ENCODE assay signal across 7 mouse cellular contexts in genomic region chr2:69428116-69428515, GRCm38 (mm10). TPM values are rescaled to one million over a fixed set of nuclear protein-coding genes. Genes with fewer than 3 reads are reported as not detected.
DNase-seq lines count a peak whose midpoint lies in the region; ATAC-seq lines count a peak whose summit lies in the region.

No protein-coding gene starts in this region.

- no peaks in the 10 kb centered on the region for H3K4me1 ChIP-seq in forebrain, embryonic 14.5 days (ENCODE audit: control insufficient read depth, insufficient read depth, low read length)
- H3K4me1 ChIP-seq in intestine, embryonic 15.5 days (replicated peaks), result no peaks in the 10 kb centered on the region
- H3K4me1 ChIP-seq in midbrain, embryonic 11.5 days (ENCODE audit: control insufficient read depth, insufficient read depth, low read length), result no peaks in the 10 kb centered on the region

- H3K27me3 ChIP-seq in forebrain, embryonic 14.5 days (replicated peaks; ENCODE audit: control insufficient read depth, insufficient read depth, low read length), result no peaks in the 10 kb centered on the region
- H3K27me3 ChIP-seq in intestine, embryonic 15.5 days (replicated peaks), result no peaks in the 10 kb centered on the region
- no peaks in the 10 kb centered on the region for H3K27me3 ChIP-seq in midbrain, embryonic 11.5 days (ENCODE audit: control insufficient read depth, insufficient read depth, low read length)

- no peaks in the 10 kb centered on the region for H3K36me3 ChIP-seq in forebrain, embryonic 14.5 days (ENCODE audit: control insufficient read depth, insufficient read depth, low read length)
- no peaks in the 10 kb centered on the region for H3K36me3 ChIP-seq in intestine, embryonic 15.5 days
- no peaks in the 10 kb centered on the region for H3K36me3 ChIP-seq in midbrain, embryonic 11.5 days (ENCODE audit: control insufficient read depth, insufficient read depth, low read length)

- peak; percentile 90 for DNase-seq in NIH3T3 (ENCODE audit: low read depth)
- peak; percentile 31 for DNase-seq in c-Kit-positive CD71-positive TER-119-positive erythroid progenitor cells, embryonic 14.5 days (ENCODE audit: low spot score)
- peak; percentile 81 for DNase-seq in forebrain, embryonic 14.5 days (ENCODE audit: low spot score)
- peak; percentile 19 to 20 for DNase-seq in left cerebral cortex, adult 8-10 months (ENCODE audit: low spot score in 2 of 2)
- DNase-seq in midbrain, embryonic 11.5 days (ENCODE audit: low spot score, missing footprints), result peak; percentile 97
- peak; percentile 29 to 54 for DNase-seq in right cerebral cortex, postnatal 36 days (ENCODE audit: low spot score in 2 of 2)

- H3K4me3 ChIP-seq in forebrain, embryonic 14.5 days (ENCODE audit: low read depth, low read length), result no peak overlapping the region
- no peak overlapping the region for H3K4me3 ChIP-seq in intestine, embryonic 15.5 days (replicated peaks)
- H3K4me3 ChIP-seq in midbrain, embryonic 11.5 days (ENCODE audit: low read depth, low read length), result no peak overlapping the region

- no peak overlapping the region for H3K9ac ChIP-seq in forebrain, embryonic 14.5 days (ENCODE audit: low read length)
- no peak overlapping the region for H3K9ac ChIP-seq in intestine, embryonic 15.5 days
- H3K9ac ChIP-seq in midbrain, embryonic 11.5 days (ENCODE audit: low read length), result no peak overlapping the region

- 35% methylated on average over 3 of the region's 3 CpGs for WGBS in forebrain, embryonic 14.5 days
- 30% methylated on average over 3 of the region's 3 CpGs for WGBS in intestine, embryonic 15.5 days
- 42% methylated on average over 3 of the region's 3 CpGs for WGBS in midbrain, embryonic 11.5 days

- no peak overlapping the region for H3K27ac ChIP-seq in forebrain, embryonic 14.5 days (ENCODE audit: low read depth, low read length)
- H3K27ac ChIP-seq in intestine, embryonic 15.5 days, result no peak overlapping the region
- H3K27ac ChIP-seq in midbrain, embryonic 11.5 days (ENCODE audit: low read depth, low read length), result no peak overlapping the region

- H3K9me3 ChIP-seq in forebrain, embryonic 14.5 days (replicated peaks; ENCODE audit: control insufficient read depth, low read length), result no peaks in the 10 kb centered on the region
- no peaks in the 10 kb centered on the region for H3K9me3 ChIP-seq in intestine, embryonic 15.5 days
- H3K9me3 ChIP-seq in midbrain, embryonic 11.5 days (ENCODE audit: control insufficient read depth, low read length), result no peaks in the 10 kb centered on the region

- peak; percentile 83 for ATAC-seq in forebrain, embryonic 14.5 days
- 0 out of 2 replicates have a peak, but pooled peaks have one; percentile 45 for ATAC-seq in intestine, embryonic 15.5 days
- peak; percentile 67; the same call in 1 of the 2 replicates for ATAC-seq in midbrain, embryonic 11.5 days (ENCODE audit: low FRiP score)

- H3K4me2 ChIP-seq in forebrain, embryonic 14.5 days (ENCODE audit: low read length), result no peak overlapping the region
- H3K4me2 ChIP-seq in intestine, embryonic 15.5 days (replicated peaks), result no peak overlapping the region
- H3K4me2 ChIP-seq in midbrain, embryonic 11.5 days, result no peak overlapping the region

RNA-seq across cellular contexts. Expression of gene Dhrs9, which starts 47.9 kb away (rescaled TPM):
- not detected in 2 replicates for polyA plus RNA-seq in forebrain, embryonic 14.5 days (2014; fragmentation: Nextera tagmentation; extraction: Ambion mirVana)
- 0.36 and 0.37 TPM in 2 replicates for polyA plus RNA-seq in intestine, embryonic 15.5 days (2015; fragmentation: Nextera tagmentation; extraction: Ambion mirVana)
- under 1 TPM in 1 of 4 experiments, not detected in 3; 0.18 TPM for total RNA-seq in left cerebral cortex, adult 8-10 months (2022)
- not detected in 2 replicates for polyA plus RNA-seq in midbrain, embryonic 11.5 days (2014; fragmentation: Nextera tagmentation; extraction: Ambion mirVana)

Comparison
In these comparisons a context has a peak if more than half of its experiments do, and no peak if none do; other contexts are left out.
1. DNase-seq: peak in every context shown above with its lines; median percentile 97 in midbrain, embryonic 11.5 days; 90 in NIH3T3; 81 in forebrain, embryonic 14.5 days; 42 in right cerebral cortex, postnatal 36 days; 31 in c-Kit-positive CD71-positive TER-119-positive erythroid progenitor cells, embryonic 14.5 days; 20 in left cerebral cortex, adult 8-10 months.